Mouse (Mus musculus): ENCODE measurements at regions not wholly inside any gene's neighbourhood (a gene's known extent, or its start where the extent isn't known, plus 50 kb on each side); places are given as distances from the start of the nearest gene placed in this dataset.

GRCm38 (mm10) chr17:45292883-45293282 is 140.7 kb downstream of the Cdc5l start:
- no peak for DNase-seq (ENCODE audit: extremely low read depth, low read depth, low spot score)

GRCm38 (mm10) chr17:45291052-45291451 is 142.5 kb downstream of the Cdc5l start:
- no peak for DNase-seq (ENCODE audit: extremely low read depth, low read depth, low spot score)

- no peak for DNase-seq (ENCODE audit: extremely low read depth, low read depth, low spot score)
Observed at GRCm38 (mm10) chr17:45285621-45286189, 147.8 kb downstream of the Cdc5l start.

GRCm38 (mm10) chr17:45281554-45281953 is 152.0 kb downstream of the Cdc5l start:
- no peak for DNase-seq (ENCODE audit: extremely low read depth, low read depth, low spot score)

- no peak for DNase-seq (ENCODE audit: extremely low read depth, low read depth, low spot score)
Observed at GRCm38 (mm10) chr17:45279811-45280205, 153.7 kb downstream of the Cdc5l start.

GRCm38 (mm10) chr17:45279075-45279810 is 154.3 kb downstream of the Cdc5l start:
- DNase-seq (ENCODE audit: extremely low read depth, low read depth, low spot score) = no peak

- no peak for DNase-seq (ENCODE audit: extremely low read depth, low read depth, low spot score)
Observed at GRCm38 (mm10) chr17:45277516-45277915, 156.0 kb downstream of the Cdc5l start.

- no peak for DNase-seq (ENCODE audit: extremely low read depth, low read depth, low spot score)
Observed at GRCm38 (mm10) chr17:45276686-45277405, 156.7 kb downstream of the Cdc5l start.

- no peak for DNase-seq (ENCODE audit: extremely low read depth, low read depth, low spot score)
Observed at GRCm38 (mm10) chr17:45274894-45275293, 158.6 kb downstream of the Cdc5l start.

- DNase-seq (ENCODE audit: extremely low read depth, low read depth, low spot score) = peak; percentile 79
Observed at GRCm38 (mm10) chr17:45266776-45267175, 166.8 kb downstream of the Cdc5l start.

- DNase-seq (ENCODE audit: extremely low read depth, low read depth, low spot score) = no peak
Observed at GRCm38 (mm10) chr17:45265587-45265986, 167.9 kb downstream of the Cdc5l start.

- DNase-seq (ENCODE audit: extremely low read depth, low read depth, low spot score) = no peak
Observed at GRCm38 (mm10) chr17:45264434-45264833, 169.1 kb downstream of the Cdc5l start.

- DNase-seq (ENCODE audit: extremely low read depth, low read depth, low spot score) = no peak
Observed at GRCm38 (mm10) chr17:45260421-45260820, 173.1 kb downstream of the Cdc5l start.

GRCm38 (mm10) chr17:45258007-45258406 is 175.5 kb downstream of the Cdc5l start:
- no peak for DNase-seq (ENCODE audit: extremely low read depth, low read depth, low spot score)

GRCm38 (mm10) chr17:45252593-45253230 is 180.8 kb downstream of the Cdc5l start:
- DNase-seq (ENCODE audit: extremely low read depth, low read depth, low spot score) = no peak

GRCm38 (mm10) chr17:45251034-45251730 is 182.4 kb downstream of the Cdc5l start:
- no peak for DNase-seq (ENCODE audit: extremely low read depth, low read depth, low spot score)

- no peak for DNase-seq (ENCODE audit: extremely low read depth, low read depth, low spot score)
Observed at GRCm38 (mm10) chr17:45250450-45250849, 183.1 kb downstream of the Cdc5l start.

- no peak for DNase-seq (ENCODE audit: extremely low read depth, low read depth, low spot score)
Observed at GRCm38 (mm10) chr17:45247142-45248137, 186.1 kb downstream of the Cdc5l start.

- no peak for DNase-seq (ENCODE audit: extremely low read depth, low read depth, low spot score)
Observed at GRCm38 (mm10) chr17:45244870-45245269, 188.7 kb downstream of the Cdc5l start.

GRCm38 (mm10) chr17:45243103-45243502 is 190.4 kb downstream of the Cdc5l start:
- no peak for DNase-seq (ENCODE audit: extremely low read depth, low read depth, low spot score)

All from fat pad, adult 2 months (tissue).